9 mouse cellular contexts compared by ENCODE assay signal in genomic region chr1:133068268-133068667, GRCm38 (mm10). TPM values are rescaled to one million over a fixed set of nuclear protein-coding genes. Genes with fewer than 3 reads are reported as not detected.
DNase-seq lines count a peak whose midpoint lies in the region; ATAC-seq and TF ChIP-seq lines count a peak whose summit lies in the region.
"Had no signal": no experiment of that assay in that cellular context is flagged by ENCODE, and none has a peak within 500 bp of the region (broad histone marks: within the 10 kb centered on the region; RNA-seq: fewer than 3 reads in every experiment).

No protein-coding gene starts in this region.

- no peaks in the 10 kb centered on the region for H3K9me3 ChIP-seq in forebrain, embryonic 14.5 days (replicated peaks; ENCODE audit: control insufficient read depth, low read length)
- H3K9me3 ChIP-seq in heart, embryonic 16.5 days (replicated peaks; ENCODE audit: control insufficient read depth, low read length), result 0 out of 2 replicates have a peak, but pooled peaks cover 4% of the 10 kb centered on the region
- H3K9me3 ChIP-seq in midbrain, embryonic 16.5 days (replicated peaks; ENCODE audit: control insufficient read depth, low read length, poor library complexity, severe bottlenecking), result no peaks in the 10 kb centered on the region

- TF ChIP-seq CTCF in layer of hippocampus, adult 2 months (conservative IDR thresholded peaks at IDR 0.05), result no peak
- TF ChIP-seq CTCF in lung, adult 2 months (IDR thresholded peaks at IDR 0.05; ENCODE audit: insufficient read depth, low read length), result no peak

- H3K4me2 ChIP-seq in forebrain, embryonic 14.5 days (ENCODE audit: low read length), result no peak overlapping the region
- peak overlapping the region; percentile 58 for H3K4me2 ChIP-seq in heart, embryonic 16.5 days (ENCODE audit: low read depth, low read length)
- H3K4me2 ChIP-seq in midbrain, embryonic 16.5 days (ENCODE audit: low read length), result no peak overlapping the region

- H3K4me3 ChIP-seq in layer of hippocampus, adult 2 months, result no peak overlapping the region
- H3K4me3 ChIP-seq in forebrain, embryonic 14.5 days (ENCODE audit: low read depth, low read length), result no peak overlapping the region
- H3K4me3 ChIP-seq in heart, embryonic 16.5 days (ENCODE audit: low read length), result peak overlapping the region; percentile 50
- no peak overlapping the region for H3K4me3 ChIP-seq in midbrain, embryonic 16.5 days (ENCODE audit: low read depth, low read length)
- H3K4me3 ChIP-seq in lung, adult 2 months (replicated peaks; ENCODE audit: extremely low read depth, low read depth, low read length), result no peak overlapping the region

- H3K9ac ChIP-seq in forebrain, embryonic 14.5 days (ENCODE audit: low read length), result no peak overlapping the region
- H3K9ac ChIP-seq in heart, embryonic 16.5 days (ENCODE audit: low read length), result peak overlapping the region; percentile 74
- H3K9ac ChIP-seq in midbrain, embryonic 16.5 days (ENCODE audit: low read depth, low read length), result 0 out of 2 replicates have a peak overlapping the region, but pooled peaks have one; percentile 10

- H3K27me3 ChIP-seq in forebrain, embryonic 14.5 days (replicated peaks; ENCODE audit: control insufficient read depth, insufficient read depth, low read length), result no peaks in the 10 kb centered on the region
- no peaks in the 10 kb centered on the region for H3K27me3 ChIP-seq in heart, embryonic 16.5 days (ENCODE audit: control insufficient read depth, insufficient read depth, low read length)
- H3K27me3 ChIP-seq in midbrain, embryonic 16.5 days (ENCODE audit: control insufficient read depth, insufficient read depth, low read depth, low read length), result no peaks in the 10 kb centered on the region
- H3K27me3 ChIP-seq: Patski had no signal

- H3K4me1 ChIP-seq in forebrain, embryonic 14.5 days (ENCODE audit: control insufficient read depth, insufficient read depth, low read length), result peaks cover 16% of the 10 kb centered on the region; the same call in 1 of the 2 replicates
- H3K4me1 ChIP-seq in heart, embryonic 16.5 days (ENCODE audit: control insufficient read depth, insufficient read depth, low read length), result peaks cover 49% of the 10 kb centered on the region
- peaks cover 4% of the 10 kb centered on the region; the same call in 1 of the 2 replicates for H3K4me1 ChIP-seq in midbrain, embryonic 16.5 days (ENCODE audit: control insufficient read depth, insufficient read depth, low read length)
- H3K4me1 ChIP-seq in lung, adult 2 months (ENCODE audit: control insufficient read depth, insufficient read depth, low read length), result peaks cover 23% of the 10 kb centered on the region

- DNase-seq in layer of hippocampus, adult 2 months (ENCODE audit: low spot score in 2 of 2), result no peak
- no peak for DNase-seq in layer of hippocampus, adult 18-20 months (ENCODE audit: low spot score in 2 of 2)
- DNase-seq in forebrain, embryonic 14.5 days (ENCODE audit: low spot score), result no peak
- no peak for DNase-seq in cerebellum, adult 9-11 months
- DNase-seq in lung, adult 2 months, result no peak
- no peak for DNase-seq in frontal cortex, postnatal 14 days (ENCODE audit: low spot score in 2 of 2)

- peaks cover 57% of the 10 kb centered on the region for H3K36me3 ChIP-seq in forebrain, embryonic 14.5 days (ENCODE audit: control insufficient read depth, insufficient read depth, low read length)
- peaks cover 12% of the 10 kb centered on the region for H3K36me3 ChIP-seq in heart, embryonic 16.5 days (ENCODE audit: control insufficient read depth, insufficient read depth)
- H3K36me3 ChIP-seq in midbrain, embryonic 16.5 days (ENCODE audit: control insufficient read depth, insufficient read depth, low read length), result peaks cover 19% of the 10 kb centered on the region

- TF ChIP-seq POLR2A in lung, adult 2 months (IDR thresholded peaks at IDR 0.05; ENCODE audit: borderline replicate concordance, extremely low read depth, low read depth, low read length), result no peak

- peak overlapping the region; percentile 84 for H3K27ac ChIP-seq in layer of hippocampus, adult 2 months
- H3K27ac ChIP-seq in forebrain, embryonic 14.5 days (ENCODE audit: low read depth, low read length), result peak overlapping the region; percentile 55; the same call in 1 of the 2 replicates
- H3K27ac ChIP-seq in heart, embryonic 16.5 days (ENCODE audit: low read length), result peak overlapping the region; percentile 96
- peak overlapping the region; percentile 38 for H3K27ac ChIP-seq in midbrain, embryonic 16.5 days (ENCODE audit: low read length)

- no peak for ATAC-seq in forebrain, embryonic 14.5 days
- ATAC-seq in heart, embryonic 16.5 days (replicated peaks; ENCODE audit: extremely low read depth, insufficient read depth, low FRiP score), result peak; percentile 80
- ATAC-seq in midbrain, embryonic 16.5 days, result no peak
- ATAC-seq: Patski had no signal

- WGBS in forebrain, embryonic 14.5 days, result 60% methylated on average over 5 of the region's 5 CpGs
- 35% methylated on average over 5 of the region's 5 CpGs for WGBS in heart, embryonic 16.5 days
- 73% methylated on average over 5 of the region's 5 CpGs for WGBS in midbrain, embryonic 16.5 days
- 49% methylated on average over 5 of the region's 5 CpGs for WGBS in lung, adult 2 months

RNA-seq across cellular contexts. Expression of gene Pik3c2b, which starts 22.8 kb away (rescaled TPM):
- total RNA-seq in layer of hippocampus, adult 2 months (2021), result 10 to 100 TPM; 13.7 to 15.5 TPM
- total RNA-seq in layer of hippocampus, adult 18-20 months (2021), result 10 to 100 TPM; 14.5 to 15.0 TPM
- 9.6 and 11.6 TPM in 2 replicates for polyA plus RNA-seq in forebrain, embryonic 14.5 days (2014; fragmentation: Nextera tagmentation; extraction: Ambion mirVana)
- 9.5 and 10.1 TPM in 2 replicates for polyA plus RNA-seq in heart, embryonic 16.5 days (2015; fragmentation: Nextera tagmentation; extraction: Ambion mirVana)
- polyA plus RNA-seq in midbrain, embryonic 16.5 days (2015; fragmentation: Nextera tagmentation; extraction: Ambion mirVana), result 12.3 and 14.0 TPM in 2 replicates
- polyA plus RNA-seq in lung, adult 2 months (2012; rRNA removed), result 10.1 and 11.9 TPM in 2 replicates

RNA-seq across cellular contexts. Expression of gene Mdm4, which starts 37.9 kb away (rescaled TPM):
- total RNA-seq in layer of hippocampus, adult 2 months (2021), result 100 to 1,000 TPM in 1 of 2 experiments, 10 to 100 TPM in 1; 80.8 to 101 TPM
- total RNA-seq in layer of hippocampus, adult 18-20 months (2021), result 10 to 100 TPM; 68.0 to 86.7 TPM
- 35.7 and 47.9 TPM in 2 replicates for polyA plus RNA-seq in forebrain, embryonic 14.5 days (2014; fragmentation: Nextera tagmentation; extraction: Ambion mirVana)
- polyA plus RNA-seq in heart, embryonic 16.5 days (2015; fragmentation: Nextera tagmentation; extraction: Ambion mirVana), result 20.7 and 25.6 TPM in 2 replicates
- polyA plus RNA-seq in midbrain, embryonic 16.5 days (2015; fragmentation: Nextera tagmentation; extraction: Ambion mirVana), result 35.4 and 40.8 TPM in 2 replicates
- polyA plus RNA-seq in lung, adult 2 months (2012; rRNA removed), result 28.8 and 45.9 TPM in 2 replicates

Comparison
In these comparisons a context has a peak if more than half of its experiments do, and no peak if none do; other contexts are left out.
1. H3K27ac ChIP-seq: peak in every context shown above with its lines; median percentile 96 in heart, embryonic 16.5 days; 84 in layer of hippocampus, adult 2 months; 55 in forebrain, embryonic 14.5 days; 38 in midbrain, embryonic 16.5 days.